Mouse (Mus musculus): Measurements from ENCODE around the gene Reln.

Reln gene

DNA sequence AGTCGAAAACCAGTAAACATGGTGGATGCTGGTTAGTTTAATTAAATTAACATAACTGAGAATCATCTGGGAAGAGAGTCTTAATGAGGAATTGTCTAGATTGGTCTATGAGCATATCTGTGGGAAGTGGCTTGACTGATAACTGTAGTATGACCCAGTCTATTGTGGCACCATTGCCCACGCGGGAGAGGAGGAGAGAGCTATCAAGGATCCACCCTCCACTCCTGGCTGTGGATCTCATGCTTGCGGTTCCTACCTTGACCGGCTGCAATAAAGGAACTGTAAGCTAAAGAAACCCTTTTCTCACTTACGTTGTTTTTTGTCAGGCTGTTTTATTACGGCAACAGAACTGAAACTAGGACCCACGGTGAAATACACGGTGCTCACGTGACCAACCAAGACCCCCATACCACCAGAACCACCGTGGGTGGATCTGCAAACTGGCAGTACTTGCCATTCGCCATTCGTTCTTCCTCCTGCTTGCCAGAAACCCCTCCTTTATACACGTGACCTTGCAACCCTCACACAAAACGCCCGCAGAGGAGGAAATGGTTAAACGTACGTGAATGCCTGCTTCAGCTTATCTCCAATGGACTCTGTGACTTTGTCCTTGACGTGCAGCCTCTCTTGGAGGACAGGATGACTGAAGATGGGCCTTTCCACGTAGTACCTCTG, 497.7 kb downstream of the Reln start:
- no peak for DNase-seq (ENCODE audit: low spot score in 2 of 2)

DNA sequence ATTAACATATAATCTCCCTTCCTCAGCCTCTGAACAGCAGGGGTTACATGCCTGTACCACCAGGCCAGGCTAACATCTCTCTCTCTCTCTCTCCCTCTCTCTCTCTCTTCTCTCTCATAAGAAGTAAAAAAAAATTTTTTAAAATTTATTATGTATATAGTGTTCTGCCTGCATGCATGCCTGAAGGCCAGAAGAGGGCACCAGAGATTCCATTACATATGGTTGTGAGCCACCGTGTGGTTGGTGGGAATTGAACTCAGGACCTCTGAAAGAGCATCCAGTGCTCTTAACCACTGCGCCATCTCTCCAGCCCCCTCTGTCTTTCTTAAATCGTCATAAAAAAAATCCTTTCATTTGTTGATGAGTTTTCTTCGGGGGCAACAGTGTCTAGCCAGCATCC, 499.8 kb downstream of the Reln start:
- no peak for DNase-seq (ENCODE audit: low spot score in 2 of 2)

All from frontal cortex, postnatal 36 days (tissue).